Mouse (Mus musculus): ENCODE data around the gene Pip5k1c.

Pip5k1c gene

GRCm38 (mm10) chr10:81284189-81284588 is 8.6 kb upstream of the Pip5k1c start:
- DNase-seq (ENCODE audit: low read depth): no peak

DNA sequence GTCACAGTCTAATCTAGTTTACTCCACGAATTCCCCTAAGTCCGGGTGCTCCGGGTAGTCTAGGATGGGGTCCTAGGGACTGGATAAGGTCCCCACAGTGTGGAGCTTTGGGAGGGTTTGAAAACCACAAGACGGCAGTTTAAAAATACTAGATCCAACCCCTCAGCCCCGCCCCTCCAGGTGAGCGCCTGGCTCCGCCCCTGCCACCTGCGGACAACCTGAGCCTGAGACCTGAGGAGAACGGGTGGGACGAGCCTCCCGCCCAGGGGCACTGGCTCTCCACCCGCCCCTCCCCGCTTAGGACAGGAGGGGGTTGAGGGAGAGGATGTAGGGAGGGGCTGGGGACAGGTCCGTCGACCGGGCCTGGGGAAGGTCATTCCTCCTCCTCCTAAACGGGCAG is 8.0 kb upstream of the Pip5k1c start:
- no peak for DNase-seq (ENCODE audit: low read depth)

GRCm38 (mm10) chr10:81285694-81286450 is 6.9 kb upstream of the Pip5k1c start:
- DNase-seq (ENCODE audit: low read depth): peak; percentile 88

GRCm38 (mm10) chr10:81286586-81286985 is 6.2 kb upstream of the Pip5k1c start:
- no peak for DNase-seq (ENCODE audit: low read depth)

DNA sequence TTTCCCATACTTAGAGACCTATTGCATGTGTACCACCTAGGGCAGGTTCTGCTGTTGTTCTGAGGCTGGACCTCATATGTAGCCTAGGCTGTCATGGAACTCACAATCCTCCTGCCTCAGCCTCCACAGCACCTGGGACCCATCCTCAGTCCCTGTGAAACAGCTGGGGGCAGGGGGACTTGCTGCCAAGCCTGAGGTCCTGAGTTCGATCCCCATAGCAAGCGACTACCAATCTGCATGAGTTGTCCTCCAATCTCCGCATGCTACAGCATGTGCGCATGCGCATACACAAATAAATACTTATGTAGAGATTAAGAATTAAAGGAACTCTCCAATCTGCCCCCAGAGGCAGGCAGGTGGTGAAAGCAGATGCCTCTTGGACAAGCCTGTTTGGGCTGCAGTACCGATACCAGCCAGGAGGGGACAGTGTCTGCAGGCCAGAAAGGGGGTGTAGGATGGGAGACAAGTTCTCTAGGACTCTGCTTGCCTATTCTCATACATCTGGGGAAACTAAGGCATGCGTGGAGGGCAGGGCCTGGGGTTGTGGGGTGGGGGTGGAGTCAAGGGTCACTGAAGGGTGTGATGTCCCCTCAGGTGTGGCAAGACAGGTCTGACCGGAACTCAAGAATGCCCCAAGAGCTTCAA is 5.1 kb upstream of the Pip5k1c start:
- peak; percentile 76 for DNase-seq (ENCODE audit: low read depth)

- peak; percentile 43 for DNase-seq (ENCODE audit: low read depth)
Measured at GRCm38 (mm10) chr10:81288601-81289000, 4.2 kb upstream of the Pip5k1c start.

DNA sequence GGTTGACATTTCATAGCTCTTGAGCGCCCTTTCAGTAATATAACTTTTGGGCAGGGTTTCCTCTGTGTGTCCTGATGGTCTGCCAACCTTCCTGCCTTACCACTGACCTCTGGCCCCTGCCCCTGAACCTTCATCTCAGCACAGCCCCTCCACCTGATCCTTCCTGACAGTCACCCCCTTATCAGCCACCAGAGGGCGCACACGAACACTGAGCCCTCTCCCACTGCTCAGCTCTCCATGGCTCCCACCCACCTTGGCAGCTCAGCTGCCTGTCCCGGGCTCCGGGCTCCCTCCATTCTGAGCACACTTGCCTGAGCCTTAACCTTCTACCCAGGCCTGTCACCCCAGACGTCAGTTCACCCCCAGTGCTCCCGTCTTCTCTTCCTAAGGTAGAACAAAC is 3.5 kb upstream of the Pip5k1c start:
- DNase-seq (ENCODE audit: low read depth): peak; percentile 47

DNA sequence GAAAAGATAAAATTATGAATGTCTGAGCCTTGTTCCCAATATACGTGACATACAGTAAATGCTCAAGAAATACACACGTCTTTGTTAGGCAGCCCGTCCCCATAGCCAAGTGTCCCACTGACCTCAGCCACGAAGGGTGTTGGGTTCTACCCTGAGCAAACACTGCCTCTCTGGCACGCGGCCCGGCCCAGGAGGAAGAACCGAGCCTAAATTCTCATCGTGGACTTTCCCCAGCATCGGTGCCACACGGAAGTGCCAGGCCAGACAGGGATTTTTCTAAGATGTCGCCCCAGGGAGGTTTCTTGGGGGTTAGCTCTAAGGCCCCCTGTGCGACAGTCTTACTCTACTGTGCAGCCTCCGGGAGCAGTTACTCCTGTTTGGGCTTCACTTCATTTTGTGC is 3.0 kb upstream of the Pip5k1c start:
- no peak for DNase-seq (ENCODE audit: low read depth)

- DNase-seq (ENCODE audit: low read depth): no peak
Measured at GRCm38 (mm10) chr10:81290698-81291460, 1.9 kb upstream of the Pip5k1c start.

- DNase-seq (ENCODE audit: low read depth): no peak
Measured at GRCm38 (mm10) chr10:81291511-81292104, 1.2 kb upstream of the Pip5k1c start, which contains the start of gene Tjp3. TSS of gene Tjp3 (minus strand) at chr10:81291581.

DNA sequence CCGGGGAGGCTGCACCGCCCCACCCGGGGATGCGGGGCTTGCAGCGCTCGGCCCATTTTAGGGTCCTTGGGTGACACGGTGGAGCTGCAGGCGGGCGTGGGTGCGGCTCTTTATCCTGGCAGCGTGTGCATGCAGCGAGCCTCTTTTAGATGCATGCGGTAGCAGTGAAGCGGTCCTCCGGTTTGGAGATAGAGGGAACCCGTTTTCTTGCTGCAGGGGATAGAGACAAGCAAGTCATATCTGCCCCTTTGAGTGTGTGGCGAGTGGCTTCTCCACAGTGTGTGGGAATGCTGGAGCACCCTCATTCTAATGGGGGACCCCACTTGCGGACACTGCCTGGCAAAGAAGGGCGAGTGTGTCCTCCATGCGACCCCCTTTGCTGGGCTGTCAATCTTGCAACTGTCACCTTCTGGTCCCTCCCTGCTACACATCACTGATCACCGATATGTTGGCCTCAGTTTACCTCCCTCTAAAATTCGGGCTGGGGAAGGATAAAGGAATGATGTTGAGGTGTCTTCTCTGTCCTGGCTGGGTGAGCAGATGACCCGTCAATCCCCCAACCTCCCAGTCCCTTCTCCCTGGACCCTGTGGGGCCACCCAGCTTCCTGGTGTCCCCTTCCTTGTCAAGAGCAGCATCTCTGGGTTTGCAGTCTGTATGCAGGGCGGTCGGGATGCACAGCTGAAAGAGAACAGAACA is 719 bp downstream of the Pip5k1c start:
- DNase-seq (ENCODE audit: low read depth): peak; percentile 48

GRCm38 (mm10) chr10:81294442-81294841 is 1.7 kb downstream of the Pip5k1c start:
- no peak for DNase-seq (ENCODE audit: low read depth)

DNA sequence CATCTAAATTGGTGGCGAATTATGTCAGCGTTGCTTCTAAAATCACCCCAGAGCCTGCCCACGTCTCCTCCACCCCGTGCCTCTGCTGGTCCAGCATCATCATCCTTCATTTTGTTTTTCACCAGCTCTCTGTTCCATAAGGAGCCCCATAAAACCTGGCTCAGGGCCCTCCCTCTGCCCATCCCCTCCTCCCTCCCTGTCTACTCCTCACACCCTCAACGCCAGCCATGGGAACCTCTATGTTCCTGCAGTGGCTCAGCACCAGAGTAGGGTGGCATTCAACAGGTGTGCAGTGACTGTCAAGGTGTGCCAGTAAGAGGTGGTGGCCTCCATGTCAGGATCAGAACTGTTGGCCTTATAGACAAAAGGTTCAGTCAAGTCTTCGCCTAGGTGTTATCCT is 2.4 kb downstream of the Pip5k1c start:
- DNase-seq (ENCODE audit: low read depth): no peak

GRCm38 (mm10) chr10:81297246-81297645 is 4.5 kb downstream of the Pip5k1c start:
- no peak for DNase-seq (ENCODE audit: low read depth)

DNA sequence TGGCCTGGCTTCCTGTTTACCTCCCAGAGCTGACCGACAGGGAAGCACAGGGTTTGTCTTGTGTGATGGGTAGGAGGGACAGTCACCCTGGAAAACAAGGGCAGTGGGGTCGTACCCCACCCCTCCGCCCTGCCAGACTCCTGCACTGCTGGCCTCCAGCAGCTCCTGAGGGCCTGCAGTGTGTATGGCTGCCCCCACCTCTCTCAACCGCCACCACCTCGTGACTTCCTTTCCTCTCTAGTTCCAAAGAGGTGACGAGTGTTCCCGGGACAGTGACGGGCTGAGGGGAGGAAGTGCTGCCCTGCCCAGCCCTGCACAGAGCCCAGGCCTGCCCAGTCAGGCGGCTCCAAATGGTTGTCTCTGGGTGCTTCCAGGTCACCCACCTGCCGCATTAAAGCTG is 5.1 kb downstream of the Pip5k1c start:
- no peak for DNase-seq (ENCODE audit: low read depth)

- DNase-seq (ENCODE audit: low read depth): no peak
Measured at GRCm38 (mm10) chr10:81298369-81299100, 5.8 kb downstream of the Pip5k1c start.

DNA sequence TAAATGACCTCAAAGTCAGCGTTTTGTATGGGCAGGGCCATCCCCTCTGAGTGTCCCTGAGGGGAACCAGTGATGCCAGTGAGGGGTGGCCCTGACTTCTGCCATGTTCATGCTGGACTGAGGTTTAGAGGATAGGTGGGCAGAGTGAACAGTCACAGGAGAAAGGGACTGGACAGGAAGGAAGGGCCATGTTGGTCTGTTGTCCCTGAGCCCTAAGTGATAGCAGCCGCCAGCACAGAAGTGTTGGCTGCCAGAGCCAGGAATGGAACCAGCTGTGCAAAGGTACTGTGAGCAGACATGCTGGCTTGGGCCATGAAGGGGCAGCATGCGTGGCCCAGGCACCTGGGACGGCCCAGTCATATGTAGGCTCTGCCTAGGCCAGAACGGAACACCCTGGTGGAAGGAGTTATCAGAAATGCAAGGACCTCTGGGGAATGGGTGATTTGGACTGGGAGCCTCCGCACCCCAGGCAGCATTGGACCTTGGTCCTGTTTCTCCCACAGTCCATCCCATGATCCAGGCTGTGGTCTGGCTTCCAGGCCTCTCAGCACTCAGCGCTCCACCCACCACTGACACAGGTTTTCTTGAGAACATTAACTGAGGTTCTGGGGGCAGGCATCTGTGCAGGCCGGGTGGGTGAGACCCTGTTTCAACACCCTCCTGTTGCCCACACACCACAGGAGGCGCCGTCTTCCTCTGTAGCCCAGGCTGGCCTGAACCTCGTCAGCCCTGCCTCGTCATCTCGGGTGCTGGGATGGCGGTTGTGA is 7.0 kb downstream of the Pip5k1c start:
- no peak for DNase-seq (ENCODE audit: low read depth)

DNA sequence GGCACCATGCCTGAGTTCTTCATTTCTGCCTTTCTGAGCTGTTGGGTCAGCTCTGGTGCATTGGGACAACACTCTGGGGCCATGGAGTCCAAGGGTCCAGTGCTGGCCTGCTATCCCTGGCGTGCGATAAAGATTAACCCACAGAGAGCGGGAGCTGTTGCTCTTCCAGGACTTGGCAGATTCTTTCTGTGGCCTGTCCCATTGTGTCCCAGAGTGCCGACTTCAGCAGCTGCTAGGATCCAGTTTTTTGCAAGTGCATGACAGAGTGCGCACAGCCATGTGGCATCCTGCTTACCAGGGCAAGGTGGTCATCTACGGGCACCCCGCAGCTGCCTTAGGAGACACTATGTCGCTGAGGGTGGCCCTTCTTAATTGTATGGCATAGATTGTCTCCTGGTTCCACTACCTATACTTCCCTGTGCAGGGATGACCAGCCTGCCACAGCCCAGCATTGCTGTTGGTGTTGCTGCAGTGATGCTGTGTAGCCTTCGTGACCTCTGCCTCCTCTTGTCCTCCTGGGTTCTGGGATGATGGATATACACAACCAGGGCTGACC is 7.7 kb downstream of the Pip5k1c start:
- DNase-seq (ENCODE audit: low read depth): no peak

DNA sequence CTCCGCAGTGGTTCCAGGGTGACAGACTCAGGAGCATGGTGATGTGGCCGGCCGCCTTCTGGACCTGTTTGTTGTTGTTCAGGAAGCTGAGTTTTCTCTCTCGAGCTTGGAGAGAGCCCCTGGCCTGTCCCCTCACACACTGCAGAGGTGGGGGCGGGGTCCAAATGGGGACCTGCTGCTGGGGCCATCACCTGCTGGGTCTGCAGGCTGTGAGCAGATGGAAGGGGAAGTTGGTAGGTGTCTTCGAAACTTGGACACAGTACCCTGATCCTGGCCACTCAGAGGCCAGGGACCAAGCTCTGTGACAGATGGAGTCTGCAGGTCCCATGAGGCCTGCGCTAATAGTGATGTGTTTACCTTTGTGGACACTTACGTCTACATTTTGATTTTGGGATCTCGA is 8.6 kb downstream of the Pip5k1c start:
- DNase-seq (ENCODE audit: low read depth): no peak

DNA sequence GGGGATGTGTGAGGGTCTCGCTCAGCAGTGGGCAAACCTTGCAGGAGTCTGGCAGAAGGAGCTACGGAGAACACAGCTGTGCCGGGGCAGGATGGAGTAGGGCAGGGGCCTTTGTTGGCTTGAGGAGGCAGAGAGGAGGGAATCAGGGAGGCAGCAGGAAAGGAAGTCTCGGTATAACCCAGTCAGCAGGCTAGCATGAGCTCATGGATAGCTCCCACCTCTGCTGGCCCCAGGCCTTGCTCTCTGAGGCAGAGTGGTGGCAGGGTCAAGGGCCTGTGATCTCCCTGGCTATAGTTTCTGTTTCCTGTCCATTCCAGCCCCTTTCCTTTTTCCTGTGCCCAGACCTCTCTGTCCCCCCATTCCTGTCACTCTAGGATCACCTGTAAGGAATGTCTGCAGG is 9.5 kb downstream of the Pip5k1c start:
- DNase-seq (ENCODE audit: low read depth): no peak
